Comparison of ENCODE assay signal across 19 mouse cellular contexts in the genomic region with DNA sequence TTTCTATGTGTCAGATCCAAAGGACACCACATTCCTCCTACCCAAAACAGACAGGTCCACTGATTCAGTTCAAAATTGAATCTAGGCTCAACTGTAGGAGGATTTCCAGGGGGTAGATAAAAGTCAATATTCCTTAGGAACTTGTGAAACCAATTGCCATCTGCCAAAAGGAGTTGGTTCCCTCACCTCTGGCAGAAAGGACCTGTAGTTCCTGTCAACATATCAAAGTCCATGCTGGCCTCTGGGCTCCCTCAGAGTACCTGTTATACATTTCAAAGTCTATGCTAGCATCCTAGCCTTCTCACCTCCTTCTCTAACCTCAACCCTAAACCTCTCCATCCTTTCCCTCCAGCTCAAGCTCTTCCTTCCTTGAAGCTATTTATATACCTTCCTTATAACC.
DNase-seq lines count a peak whose midpoint lies in the region; ATAC-seq and TF ChIP-seq lines count a peak whose summit lies in the region.
"Had no signal": no experiment of that assay in that cellular context is flagged by ENCODE, and none has a peak within 500 bp of the region (broad histone marks: within the 10 kb centered on the region; RNA-seq: fewer than 3 reads in every experiment).

No protein-coding gene starts in this region.

- TF ChIP-seq CTCF in liver, adult 2 months (IDR thresholded peaks at IDR 0.05; ENCODE audit: low read depth, low read length): no peak
- TF ChIP-seq CTCF in liver, postnatal 0 days (IDR thresholded peaks at IDR 0.05; ENCODE audit: low read depth): no peak

- DNase-seq in liver, adult 2 months (ENCODE audit: extremely low read depth, low read depth, low spot score): peak; percentile 98
- no peak for DNase-seq in liver
- no peak for DNase-seq in liver, postnatal 0 days
- no peak for DNase-seq in liver, embryonic 11.5 days (ENCODE audit: low spot score)
- DNase-seq: adrenal gland, adult 2 months; adrenal gland, adult 8-10 months; adrenal gland, postnatal 10 days; adrenal gland, postnatal 14 days; adrenal gland, postnatal 25 days; adrenal gland, postnatal 36 days; B cell, adult 2 months; cerebellum, adult 11 months; cerebellum, adult 11-12 months; cerebellum, adult 18-20 months had no signal

- H3K9ac ChIP-seq in liver, adult 2 months (ENCODE audit: low read depth, low read length): no peak overlapping the region
- no peak overlapping the region for H3K9ac ChIP-seq in liver, postnatal 0 days (replicated peaks)
- H3K9ac ChIP-seq in liver, embryonic 11.5 days (ENCODE audit: low read depth, low read length): no peak overlapping the region

- H3K36me3 ChIP-seq in liver, adult 2 months (ENCODE audit: control insufficient read depth, insufficient read depth, low read length): no peaks in the 10 kb centered on the region
- no peaks in the 10 kb centered on the region for H3K36me3 ChIP-seq in liver, postnatal 0 days (replicated peaks; ENCODE audit: insufficient read depth, low read length)
- H3K36me3 ChIP-seq in liver, embryonic 11.5 days (ENCODE audit: control insufficient read depth, insufficient read depth, low read length): no peaks in the 10 kb centered on the region
- H3K36me3 ChIP-seq: G1E had no signal

- no peaks in the 10 kb centered on the region; the same call in 1 of the 2 replicates for H3K9me3 ChIP-seq in liver, postnatal 0 days (ENCODE audit: low read length)
- no peaks in the 10 kb centered on the region for H3K9me3 ChIP-seq in liver, embryonic 11.5 days (ENCODE audit: control insufficient read depth, low read length)
- H3K9me3 ChIP-seq: G1E had no signal

- H3K27me3 ChIP-seq in liver, adult 2 months (ENCODE audit: control insufficient read depth, insufficient read depth, low read length): no peaks in the 10 kb centered on the region
- H3K27me3 ChIP-seq in liver, postnatal 0 days (ENCODE audit: insufficient read depth, low read length): no peaks in the 10 kb centered on the region
- H3K27me3 ChIP-seq in liver, embryonic 11.5 days (replicated peaks; ENCODE audit: control insufficient read depth, insufficient read depth, low read length): no peaks in the 10 kb centered on the region
- H3K27me3 ChIP-seq: CH12.LX, Patski had no signal

- H3K27ac ChIP-seq in liver, adult 2 months (replicated peaks; ENCODE audit: insufficient read depth, low read depth, low read length): peak overlapping the region; percentile 40; the same call in 1 of the 2 replicates
- no peak overlapping the region for H3K27ac ChIP-seq in liver, postnatal 0 days (ENCODE audit: low read depth)
- H3K27ac ChIP-seq in liver, embryonic 11.5 days (ENCODE audit: low read depth, low read length): no peak overlapping the region

- H3K4me2 ChIP-seq in liver, postnatal 0 days (ENCODE audit: low read depth, low read length): no peak overlapping the region
- H3K4me2 ChIP-seq in liver, embryonic 11.5 days: no peak overlapping the region

- no peak for TF ChIP-seq POLR2A in liver, adult 2 months (IDR thresholded peaks at IDR 0.05; ENCODE audit: extremely low read depth, insufficient read depth, low read length)

- ATAC-seq in liver, postnatal 0 days: 0 out of 2 replicates have a peak, but pooled peaks have one; percentile 38
- no peak for ATAC-seq in liver, embryonic 11.5 days (replicated peaks; ENCODE audit: low FRiP score)
- ATAC-seq: activated CD4-positive, CD25-positive, alpha-beta regulatory T cell, adult 4 months; CD4-positive, CD25-positive, alpha-beta regulatory T cell, adult 4 months; Patski had no signal

- H3K4me3 ChIP-seq in liver, adult 2 months (ENCODE audit: insufficient read depth, low read depth, low read length): no peak overlapping the region
- H3K4me3 ChIP-seq in liver, postnatal 0 days (ENCODE audit: low read depth, low read length): no peak overlapping the region
- no peak overlapping the region for H3K4me3 ChIP-seq in liver, embryonic 11.5 days (ENCODE audit: low read depth, low read length)

- H3K4me1 ChIP-seq in liver, adult 2 months (ENCODE audit: control insufficient read depth, insufficient read depth, low read length): peaks cover 12% of the 10 kb centered on the region; the same call in 1 of the 2 replicates
- no peaks in the 10 kb centered on the region for H3K4me1 ChIP-seq in liver, postnatal 0 days (ENCODE audit: insufficient read depth)
- H3K4me1 ChIP-seq in liver, embryonic 11.5 days (replicated peaks; ENCODE audit: control insufficient read depth, insufficient read depth, low read length): no peaks in the 10 kb centered on the region

- H3K79me2 ChIP-seq in liver, adult 2 months (ENCODE audit: control insufficient read depth, insufficient read depth, low read length): no peaks in the 10 kb centered on the region

- TF ChIP-seq EP300 in liver, postnatal 0 days (IDR thresholded peaks at IDR 0.05; ENCODE audit: low read depth): no peak
